Mouse (Mus musculus) left cerebral cortex, postnatal 4 days (tissue): ENCODE measurements around the gene Asb4. TPM values are rescaled to one million over a fixed set of nuclear protein-coding genes. Genes with fewer than 3 reads are reported as not detected.

Experiments used
- DNase-seq: peaks from one replicate; pipeline ENCODE4 v3.0.0-alpha.2; 2022
- intact Hi-C: fragments of 180-260 bp; cut with DNase I; formaldehyde crosslinking; loops from one replicate; pipeline ENCODE4 v1.15.1; 2025
- total RNA-seq, 2 experiments: library from RNA; stranded (reverse); gene quantifications; 2 replicates each; pipeline ENCODE4 v1.2.3; 2021

Gene Asb4
- total RNA-seq, 2 experiments from 2014 or later = 1.9 to 2.6 TPM

GRCm38 (mm10) chr6:5442316-5443085 is 59.3 kb downstream of the Asb4 start:
- no peak for DNase-seq
- intact Hi-C loops = no loop called here

GRCm38 (mm10) chr6:5443104-5443863 is 60.1 kb downstream of the Asb4 start:
- intact Hi-C loops = no loop called here
- DNase-seq = peak; percentile 9

GRCm38 (mm10) chr6:5444331-5444898 is 61.2 kb downstream of the Asb4 start:
- DNase-seq = no peak
- intact Hi-C loops = no loop called here

- intact Hi-C loops = no loop called here
- no peak for DNase-seq
Observed at GRCm38 (mm10) chr6:5447013-5447412, 63.8 kb downstream of the Asb4 start.

- DNase-seq = peak; percentile 17
- intact Hi-C loops = no loop called here
Observed at GRCm38 (mm10) chr6:5447546-5447945, 64.4 kb downstream of the Asb4 start.

- no peak for DNase-seq
- intact Hi-C loops = no loop called here
Observed at GRCm38 (mm10) chr6:5448396-5448795, 65.2 kb downstream of the Asb4 start.

GRCm38 (mm10) chr6:5449878-5450277 is 66.7 kb downstream of the Asb4 start:
- intact Hi-C loops = no loop called here
- no peak for DNase-seq

GRCm38 (mm10) chr6:5455836-5456235 is 72.7 kb downstream of the Asb4 start:
- DNase-seq = no peak
- intact Hi-C loops = no loop called here

GRCm38 (mm10) chr6:5470480-5471318 is 87.5 kb downstream of the Asb4 start:
- intact Hi-C loops = no loop called here
- DNase-seq = no peak

- intact Hi-C loops = no loop called here
- no peak for DNase-seq
Observed at GRCm38 (mm10) chr6:5472692-5473091, 89.5 kb downstream of the Asb4 start.

GRCm38 (mm10) chr6:5474021-5474420 is 90.8 kb downstream of the Asb4 start:
- intact Hi-C loops = no loop called here
- DNase-seq = no peak

- intact Hi-C loops = no loop called here
- DNase-seq = no peak
Observed at GRCm38 (mm10) chr6:5481066-5481465, 97.9 kb downstream of the Asb4 start.

GRCm38 (mm10) chr6:5482270-5482783 is 99.1 kb downstream of the Asb4 start:
- no peak for DNase-seq
- intact Hi-C loops = no loop called here

Other genes with a start within 250 kb of the Asb4 start
- not detected for gene Pon1, start 189.4 kb upstream of the Asb4 start, total RNA-seq
- 1 to 10 TPM; 1.8 to 2.3 TPM for gene Pon3, start 127.1 kb upstream of the Asb4 start, total RNA-seq
- gene Pon2, start 84.9 kb upstream of the Asb4 start, total RNA-seq = 10 to 100 TPM in 1 of 2 experiments, 1 to 10 TPM in 1; 9.3 to 11.9 TPM
- 1 to 10 TPM; 4.4 to 6.6 TPM for gene Pdk4, start 112.9 kb downstream of the Asb4 start, total RNA-seq